Mouse (Mus musculus) erythroblast, embryonic 14.5 days (primary cell): ENCODE measurements around the gene Serpina1e. TPM values are rescaled to one million over a fixed set of nuclear protein-coding genes. Genes with fewer than 3 reads are reported as not detected.

Experiments used
- H3K27me3 ChIP-seq: 2 replicates; pipeline ENCODE4 v1.6.1; 2012; ENCODE audit warnings: inconsistent platforms; ENCODE audit not compliant: control insufficient read depth
- H3K36me3 ChIP-seq: 2 replicates; pipeline ENCODE4 v1.6.1; 2012; ENCODE audit warnings: mild to moderate bottlenecking, inconsistent platforms; ENCODE audit not compliant: control insufficient read depth
- H3K4me1 ChIP-seq: 2 replicates; pipeline ENCODE4 v1.6.1; 2012; ENCODE audit warnings: inconsistent platforms; ENCODE audit not compliant: control insufficient read depth
- H3K4me3 ChIP-seq: replicated peaks from 2 replicates; pipeline ENCODE3; 2012; ENCODE audit warnings: moderate library complexity, mild to moderate bottlenecking, inconsistent platforms
- H3K9me3 ChIP-seq: 2 replicates; pipeline ENCODE4 v1.6.1; 2012; ENCODE audit warnings: low read length, inconsistent platforms, mixed read lengths; ENCODE audit not compliant: control insufficient read depth
- GATA1 ChIP-seq: IDR thresholded peaks from 2 replicates; pipeline ENCODE4 v1.6.1; 2012; ENCODE audit warnings: low read length, inconsistent platforms, mixed read lengths
- TAL1 ChIP-seq: IDR thresholded peaks from 3 replicates; pipeline ENCODE4 v1.6.1; 2012; ENCODE audit warnings: low read length, inconsistent platforms, mixed read lengths
- polyA plus RNA-seq: library from polyadenylated mRNA; stranded (reverse); fragments of >175 nt; gene quantifications from 2 replicates; pipeline ENCODE4 v1.2.3, GENCODE M21; 2012

Serpina1e gene
- polyA plus RNA-seq, 1 experiment: not detected

- Histone ChIP-seq H3K9me3 (peaks cover 2% of the 10 kb centered on the region), H3K4me1 (no peaks in the 10 kb centered on the region), H3K27me3 (no peaks in the 10 kb centered on the region), H3K4me3 (no peak within 1 kb of the TSS), H3K36me3 (no peaks in the 10 kb centered on the region)
- TF ChIP-seq TAL1: no peak
- no peak for TF ChIP-seq GATA1
These were observed 31.1 kb upstream of the Serpina1e start, which contains the start of gene Serpina11 for GRCm38 (mm10) chr12:103989857-103990256. Serpina11 (minus strand) TSS chr12:103989957.

- no peaks in the 10 kb centered on the region for H3K4me1 ChIP-seq
- peaks cover 6% of the 10 kb centered on the region for H3K9me3 ChIP-seq
- no peak overlapping the region for H3K4me3 ChIP-seq
- TF ChIP-seq TAL1: no peak
- no peak for TF ChIP-seq GATA1
- H3K27me3 ChIP-seq: no peaks in the 10 kb centered on the region
- peaks cover under 1% of the 10 kb centered on the region; the same call in 1 of the 2 replicates for H3K36me3 ChIP-seq
These were observed 30.7 kb upstream of the Serpina1e start for GRCm38 (mm10) chr12:103989514-103989767.

- peaks cover 2% of the 10 kb centered on the region; the same call in 1 of the 2 replicates for H3K36me3 ChIP-seq
- TF ChIP-seq TAL1 (no peak), GATA1 (no peak)
- H3K27me3 ChIP-seq: no peaks in the 10 kb centered on the region
- no peak overlapping the region for H3K4me3 ChIP-seq
- H3K4me1 ChIP-seq: no peaks in the 10 kb centered on the region
- H3K9me3 ChIP-seq: peaks cover 8% of the 10 kb centered on the region
These were observed 30.2 kb upstream of the Serpina1e start for GRCm38 (mm10) chr12:103988754-103989513.

- Histone ChIP-seq H3K4me3 (no peak overlapping the region), H3K36me3 (peaks cover 2% of the 10 kb centered on the region; the same call in 1 of the 2 replicates), H3K9me3 (peaks cover 11% of the 10 kb centered on the region), H3K27me3 (no peaks in the 10 kb centered on the region), H3K4me1 (no peaks in the 10 kb centered on the region)
- no peak for TF ChIP-seq GATA1
- no peak for TF ChIP-seq TAL1
These were observed 27.1 kb upstream of the Serpina1e start for GRCm38 (mm10) chr12:103985868-103986267.

- no peak for TF ChIP-seq GATA1
- no peak for TF ChIP-seq TAL1
- Histone ChIP-seq H3K9me3 (peaks cover 15% of the 10 kb centered on the region), H3K27me3 (no peaks in the 10 kb centered on the region), H3K36me3 (peaks cover 2% of the 10 kb centered on the region; the same call in 1 of the 2 replicates), H3K4me3 (no peak overlapping the region), H3K4me1 (no peaks in the 10 kb centered on the region)
These were observed 26.2 kb upstream of the Serpina1e start for GRCm38 (mm10) chr12:103984935-103985334.

GRCm38 (mm10) chr12:103981646-103982360 lies 23.0 kb upstream of the Serpina1e start:
- TF ChIP-seq GATA1 (no peak), TAL1 (no peak)
- H3K9me3 ChIP-seq: peaks cover 35% of the 10 kb centered on the region
- H3K27me3 ChIP-seq: no peaks in the 10 kb centered on the region
- H3K36me3 ChIP-seq: peaks cover 2% of the 10 kb centered on the region; the same call in 1 of the 2 replicates
- H3K4me1 ChIP-seq: no peaks in the 10 kb centered on the region
- no peak overlapping the region for H3K4me3 ChIP-seq

GRCm38 (mm10) chr12:103978294-103978693 lies 19.5 kb upstream of the Serpina1e start:
- no peak for TF ChIP-seq GATA1
- no peak for TF ChIP-seq TAL1

GRCm38 (mm10) chr12:103977846-103978245 lies 19.1 kb upstream of the Serpina1e start:
- H3K36me3 ChIP-seq: no peaks in the 10 kb centered on the region; the same call in 1 of the 2 replicates
- no peak for TF ChIP-seq GATA1
- TF ChIP-seq TAL1: no peak
- no peaks in the 10 kb centered on the region for H3K27me3 ChIP-seq
- H3K9me3 ChIP-seq: peaks cover 32% of the 10 kb centered on the region
- no peak overlapping the region for H3K4me3 ChIP-seq
- no peaks in the 10 kb centered on the region for H3K4me1 ChIP-seq

More at GRCm38 (mm10) chr12:103978294-103978693, 19.5 kb upstream of the Serpina1e start:
- Histone ChIP-seq H3K27me3 (no peaks in the 10 kb centered on the region), H3K36me3 (no peaks in the 10 kb centered on the region; the same call in 1 of the 2 replicates), H3K9me3 (peaks cover 34% of the 10 kb centered on the region), H3K4me3 (no peak overlapping the region), H3K4me1 (no peaks in the 10 kb centered on the region)

GRCm38 (mm10) chr12:103977060-103977459 lies 18.3 kb upstream of the Serpina1e start:
- Histone ChIP-seq H3K27me3 (no peaks in the 10 kb centered on the region), H3K36me3 (no peaks in the 10 kb centered on the region; the same call in 1 of the 2 replicates), H3K4me3 (no peak overlapping the region), H3K4me1 (no peaks in the 10 kb centered on the region), H3K9me3 (peaks cover 36% of the 10 kb centered on the region)
- TF ChIP-seq TAL1 (no peak), GATA1 (no peak)
